Mouse (Mus musculus) brain, embryonic 14.5 days (tissue): Measurements from ENCODE around the gene Dynlt1c. TPM values are rescaled to one million over a fixed set of nuclear protein-coding genes. Genes with fewer than 3 reads are reported as not detected.
"Not testable (repeated sequence)": the region's sequence is repeated elsewhere in the genome, so short reads cannot be mapped to it uniquely, and the experiment has no call there.

Experiments
- DNase-seq: peaks from one replicate; pipeline ENCODE4 v3.0.0-alpha.2; 2011; ENCODE audit warnings: low read depth
- CTCF ChIP-seq: fragments of 200-500 bp; IDR thresholded peaks from 2 replicates; pipeline ENCODE4 v1.5.1; 2012; ENCODE audit warnings: inconsistent platforms, mild to moderate bottlenecking, moderate library complexity, borderline replicate concordance; ENCODE audit not compliant: insufficient read depth, insufficient read length; ENCODE audit errors: extremely low read depth
- POLR2A ChIP-seq: fragments of 200-500 bp; IDR thresholded peaks from 2 replicates; pipeline ENCODE4 v1.6.1; 2012; ENCODE audit warnings: mild to moderate bottlenecking, inconsistent platforms, borderline replicate concordance; ENCODE audit not compliant: poor library complexity, insufficient read depth, insufficient read length, severe bottlenecking; ENCODE audit errors: extremely low read depth
- polyA plus RNA-seq: library from polyadenylated mRNA; depleted of rRNA; stranded (reverse); fragments of >200 nt; gene quantifications from 2 replicates; pipeline ENCODE4 v1.2.3, GENCODE M21; 2012

The Dynlt1c gene
- polyA plus RNA-seq, 1 experiment, result 66.4 TPM

- DNase-seq, result not testable (repeated sequence)
Measured at GRCm38 (mm10) chr17:6617689-6618400, 16.4 kb downstream of the Dynlt1c start.

GRCm38 (mm10) chr17:6619271-6619670 is 17.8 kb downstream of the Dynlt1c start:
- DNase-seq, result not testable (repeated sequence)

GRCm38 (mm10) chr17:6620035-6620434 is 18.6 kb downstream of the Dynlt1c start:
- not testable (repeated sequence) for DNase-seq

- not testable (repeated sequence) for DNase-seq
Measured at GRCm38 (mm10) chr17:6620730-6621451, 19.4 kb downstream of the Dynlt1c start.

- not testable (repeated sequence) for DNase-seq
Measured at GRCm38 (mm10) chr17:6621976-6622375, 20.5 kb downstream of the Dynlt1c start.

GRCm38 (mm10) chr17:6624926-6625558 is 23.6 kb downstream of the Dynlt1c start:
- DNase-seq, result not testable (repeated sequence)

- not testable (repeated sequence) for DNase-seq
Measured at GRCm38 (mm10) chr17:6630398-6630797, 28.9 kb downstream of the Dynlt1c start.

- DNase-seq, result not testable (repeated sequence)
Measured at GRCm38 (mm10) chr17:6632850-6633249, 31.4 kb downstream of the Dynlt1c start.

- not testable (repeated sequence) for DNase-seq
Measured at GRCm38 (mm10) chr17:6635781-6636180, 34.3 kb downstream of the Dynlt1c start.

GRCm38 (mm10) chr17:6636861-6637260 is 35.4 kb downstream of the Dynlt1c start:
- no peak for DNase-seq
- no peak for TF ChIP-seq POLR2A
- no peak for TF ChIP-seq CTCF

- DNase-seq, result not testable (repeated sequence)
Measured at GRCm38 (mm10) chr17:6637434-6637833, 36.0 kb downstream of the Dynlt1c start.

- DNase-seq, result not testable (repeated sequence)
Measured at GRCm38 (mm10) chr17:6638444-6638843, 37.0 kb downstream of the Dynlt1c start.

- DNase-seq, result not testable (repeated sequence)
Measured at GRCm38 (mm10) chr17:6639486-6639885, 38.0 kb downstream of the Dynlt1c start.

- not testable (repeated sequence) for DNase-seq
Measured at GRCm38 (mm10) chr17:6640044-6640637, 38.7 kb downstream of the Dynlt1c start.

- not testable (repeated sequence) for DNase-seq
Measured at GRCm38 (mm10) chr17:6640771-6641429, 39.4 kb downstream of the Dynlt1c start.

- not testable (repeated sequence) for DNase-seq
Measured at GRCm38 (mm10) chr17:6644210-6644609, 42.7 kb downstream of the Dynlt1c start.

GRCm38 (mm10) chr17:6644673-6645072 is 43.2 kb downstream of the Dynlt1c start:
- DNase-seq, result not testable (repeated sequence)

GRCm38 (mm10) chr17:6645668-6646067 is 44.2 kb downstream of the Dynlt1c start:
- DNase-seq, result not testable (repeated sequence)

- DNase-seq, result not testable (repeated sequence)
Measured at GRCm38 (mm10) chr17:6646841-6647240, 45.4 kb downstream of the Dynlt1c start.

GRCm38 (mm10) chr17:6647452-6647851 is 46.0 kb downstream of the Dynlt1c start:
- not testable (repeated sequence) for DNase-seq
